Mouse (Mus musculus) lung, postnatal 36 days (tissue): ENCODE measurements around the gene Rapgef6.

Experiments
- DNase-seq: peaks from one replicate; pipeline ENCODE4 v3.0.0; 2022; ENCODE audit warnings: mixed read lengths

Rapgef6 gene

GRCm38 (mm10) chr11:54522529-54523430, at the start of gene Rapgef6:
Gene Rapgef6, plus strand, starts transcription at chr11:54522847.
- DNase-seq: peak; percentile 99

GRCm38 (mm10) chr11:54478414-54478813, 44.2 kb upstream of the Rapgef6 start:
- peak; percentile 63 for DNase-seq

- DNase-seq: no peak
These were observed 36.6 kb upstream of the Rapgef6 start for GRCm38 (mm10) chr11:54486041-54486440.

GRCm38 (mm10) chr11:54491946-54492558, 30.6 kb upstream of the Rapgef6 start:
- no peak for DNase-seq

GRCm38 (mm10) chr11:54492559-54492958, 30.1 kb upstream of the Rapgef6 start:
- peak; percentile 17 for DNase-seq

GRCm38 (mm10) chr11:54499838-54500237, 22.8 kb upstream of the Rapgef6 start:
- DNase-seq: no peak

GRCm38 (mm10) chr11:54502546-54503245, 20.0 kb upstream of the Rapgef6 start:
- DNase-seq: peak; percentile 22

- DNase-seq: no peak
These were observed 9.1 kb upstream of the Rapgef6 start for GRCm38 (mm10) chr11:54513584-54513983.

GRCm38 (mm10) chr11:54521927-54522528, 619 bp upstream of the Rapgef6 start:
- DNase-seq: no peak

- DNase-seq: no peak
These were observed 869 bp downstream of the Rapgef6 start for GRCm38 (mm10) chr11:54523431-54524001.

- no peak for DNase-seq
These were observed 5.4 kb downstream of the Rapgef6 start for GRCm38 (mm10) chr11:54528002-54528401.

- peak; percentile 81 for DNase-seq
These were observed 7.7 kb downstream of the Rapgef6 start for GRCm38 (mm10) chr11:54530391-54530790.

- DNase-seq: no peak
These were observed 8.3 kb downstream of the Rapgef6 start for GRCm38 (mm10) chr11:54530916-54531315.

GRCm38 (mm10) chr11:54533834-54534233, 11.2 kb downstream of the Rapgef6 start:
- DNase-seq: peak; percentile 32

- peak; percentile 91 for DNase-seq
These were observed 12.2 kb downstream of the Rapgef6 start for GRCm38 (mm10) chr11:54534871-54535270.

GRCm38 (mm10) chr11:54539031-54539430, 16.4 kb downstream of the Rapgef6 start:
- DNase-seq: no peak

- no peak for DNase-seq
These were observed 16.8 kb downstream of the Rapgef6 start for GRCm38 (mm10) chr11:54539486-54539885.

GRCm38 (mm10) chr11:54540328-54540727, 17.7 kb downstream of the Rapgef6 start:
- DNase-seq: no peak

GRCm38 (mm10) chr11:54542414-54542813, 19.8 kb downstream of the Rapgef6 start:
- no peak for DNase-seq

- DNase-seq: no peak
These were observed 32.3 kb downstream of the Rapgef6 start for GRCm38 (mm10) chr11:54554970-54555369.

- DNase-seq: peak; percentile 68
These were observed 40.1 kb downstream of the Rapgef6 start for GRCm38 (mm10) chr11:54562761-54563160.

- no peak for DNase-seq
These were observed 45.3 kb downstream of the Rapgef6 start for GRCm38 (mm10) chr11:54567959-54568358.

GRCm38 (mm10) chr11:54574741-54575140, 52.1 kb downstream of the Rapgef6 start:
- no peak for DNase-seq
